Mouse (Mus musculus) frontal cortex, postnatal 36 days (tissue): ENCODE measurements around the gene Gm38655.

Source experiments
- DNase-seq, 2 experiments: peaks; one replicate each; pipeline ENCODE4 v3.0.0; 2022; ENCODE audit warnings: low spot score in 2 of 2

Gm38655 gene

GRCm38 (mm10) chr17:25175411-25175810 is at the start of gene Gm38655:
Gene Gm38655 (minus strand): TSS chr17:25175471.
- DNase-seq: no peak

DNA sequence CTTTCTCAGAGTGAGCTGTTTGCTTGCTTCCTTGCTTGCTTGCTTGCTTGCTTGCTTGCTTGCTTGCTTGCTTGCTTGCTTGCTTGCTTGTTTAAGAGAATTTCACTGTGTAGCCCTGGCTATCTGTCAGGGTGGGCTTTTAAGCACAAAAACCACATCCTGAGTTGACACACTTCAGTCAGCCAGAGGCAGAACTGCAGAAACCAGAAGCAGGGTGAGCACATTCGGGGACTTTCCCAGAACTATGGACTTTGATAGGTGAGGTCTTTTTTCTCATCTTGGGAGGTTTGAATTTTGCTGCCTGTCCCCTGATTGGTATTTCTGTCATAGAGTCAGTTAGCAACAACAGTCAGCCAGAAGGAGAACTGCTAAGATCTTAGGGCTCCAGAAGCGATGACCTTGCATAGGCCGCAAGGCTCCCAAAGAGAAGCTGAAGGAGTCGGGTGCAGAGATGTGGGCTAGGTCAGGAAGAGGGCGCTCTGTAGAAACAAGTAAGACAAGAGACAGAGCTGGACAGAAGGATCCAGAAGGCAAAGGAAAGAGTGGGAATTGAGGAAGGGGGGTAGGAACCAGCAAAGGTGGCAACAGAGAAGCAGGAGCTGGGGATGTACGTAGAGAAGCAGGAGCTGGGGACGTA is 49.4 kb upstream of the Gm38655 start:
- DNase-seq: no peak

- DNase-seq: no peak
These were observed 47.8 kb upstream of the Gm38655 start for GRCm38 (mm10) chr17:25222951-25223601.

GRCm38 (mm10) chr17:25222504-25222940 is 47.3 kb upstream of the Gm38655 start:
- peak; percentile 42 to 44 for DNase-seq

DNA sequence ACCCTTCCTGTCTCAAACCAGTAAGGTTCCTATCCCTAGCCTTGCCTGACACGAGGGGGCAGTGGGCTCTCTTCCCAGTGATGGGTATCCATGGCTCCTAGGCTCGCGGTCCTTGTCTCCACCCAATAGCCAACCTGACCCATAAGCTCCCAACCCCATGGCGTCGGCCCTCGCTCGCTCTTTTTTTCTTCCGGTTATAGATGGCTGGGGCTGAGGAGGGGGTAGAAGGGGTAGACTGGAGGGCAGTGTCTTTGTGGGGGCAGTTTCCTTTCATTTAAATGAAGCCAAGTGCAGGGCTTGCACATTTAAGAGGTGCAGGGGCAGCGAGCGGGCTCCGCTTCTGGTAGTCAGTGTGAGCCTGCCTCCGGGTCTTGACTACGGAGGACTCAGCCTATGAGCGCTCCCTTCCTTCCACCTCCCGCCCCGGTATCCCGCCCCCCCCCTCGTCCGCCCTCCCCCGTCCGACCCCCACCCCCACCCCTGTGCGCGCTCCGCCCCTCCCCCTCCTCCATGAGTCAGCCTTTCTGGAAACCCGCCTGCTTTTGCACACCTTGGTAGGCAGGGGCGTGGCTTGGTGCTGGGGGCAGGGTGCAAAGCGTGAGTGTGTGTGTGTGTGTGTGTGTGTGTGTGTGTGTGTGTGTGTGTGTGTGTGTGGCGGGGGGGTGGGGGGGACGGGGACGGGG is 46.7 kb upstream of the Gm38655 start:
- DNase-seq: peak; percentile 44 to 54

GRCm38 (mm10) chr17:25220746-25221145 is 45.5 kb upstream of the Gm38655 start:
- no peak for DNase-seq

GRCm38 (mm10) chr17:25219492-25220295 is 44.4 kb upstream of the Gm38655 start:
- DNase-seq: no peak

- DNase-seq: no peak
These were observed 43.7 kb upstream of the Gm38655 start for GRCm38 (mm10) chr17:25218967-25219366.

GRCm38 (mm10) chr17:25215431-25215830 is 40.2 kb upstream of the Gm38655 start:
- DNase-seq: no peak

- no peak for DNase-seq
These were observed 36.4 kb upstream of the Gm38655 start for GRCm38 (mm10) chr17:25211705-25212104.

DNA sequence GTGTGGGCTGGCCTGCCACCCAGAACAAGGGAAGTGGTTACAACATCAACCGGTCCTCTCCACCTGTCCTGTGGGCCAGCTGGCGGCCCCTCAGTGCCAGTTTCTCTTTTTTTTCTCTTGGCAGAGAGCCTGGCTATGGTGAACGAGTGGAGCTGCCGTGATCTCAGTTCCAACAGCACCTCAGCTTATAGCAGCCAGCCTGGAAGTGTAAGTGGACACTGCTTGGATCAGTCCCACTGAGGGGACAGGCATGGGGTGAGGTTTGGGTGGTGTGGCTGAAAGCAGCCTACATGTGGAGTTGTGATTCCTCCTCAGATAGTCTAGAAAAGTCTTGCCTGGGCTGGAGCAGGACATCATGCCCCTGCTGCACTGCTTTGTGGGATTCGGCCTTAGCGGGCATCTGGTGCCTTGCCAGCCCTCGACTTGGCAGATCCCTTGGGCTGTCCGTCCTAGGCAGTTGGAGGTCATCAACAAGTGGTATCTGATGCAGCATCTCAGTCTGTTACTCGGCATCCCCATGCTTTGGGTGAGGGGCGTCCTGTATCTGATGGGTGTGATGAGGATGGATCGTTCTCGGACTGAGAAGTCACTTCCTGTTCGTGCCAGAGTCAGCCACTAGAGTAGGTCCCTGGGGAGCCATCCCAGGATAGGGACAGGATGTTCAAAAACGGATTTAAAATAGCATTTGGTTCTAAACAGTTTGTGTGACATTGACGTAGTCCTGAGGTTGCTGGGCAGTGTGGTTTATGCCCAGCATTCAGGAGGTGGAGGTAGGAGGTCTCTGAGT is 35.6 kb upstream of the Gm38655 start:
- no peak for DNase-seq

DNA sequence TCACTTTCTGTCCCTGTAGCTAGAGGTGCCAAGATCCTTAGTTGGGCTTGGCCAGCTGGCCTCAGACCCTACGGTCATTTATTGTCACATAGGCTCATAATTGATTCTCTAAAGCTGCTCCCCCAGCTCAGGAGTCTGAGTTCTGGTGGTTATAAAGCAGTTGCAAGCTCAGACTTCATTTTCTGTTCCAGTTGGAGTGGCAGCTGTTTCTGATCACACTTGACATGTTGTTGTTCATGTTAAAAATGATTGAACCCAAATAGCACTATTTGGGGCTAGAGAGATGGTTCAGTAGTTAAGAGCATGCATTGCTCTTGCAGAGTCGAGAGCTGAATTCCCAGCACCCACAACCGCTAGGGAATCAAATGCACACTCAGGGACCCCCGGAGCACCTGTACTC is 34.7 kb upstream of the Gm38655 start:
- DNase-seq: no peak

GRCm38 (mm10) chr17:25202401-25202800 is 27.1 kb upstream of the Gm38655 start:
- DNase-seq: no peak

- DNase-seq: no peak
These were observed 13.8 kb upstream of the Gm38655 start for GRCm38 (mm10) chr17:25189091-25189490.

GRCm38 (mm10) chr17:25188150-25189031 is 13.1 kb upstream of the Gm38655 start, which contains the start of gene Unkl:
Gene Unkl (plus strand): TSS chr17:25188397.
- DNase-seq: peak; percentile 54 to 61

- no peak for DNase-seq
These were observed 12.5 kb upstream of the Gm38655 start for GRCm38 (mm10) chr17:25187784-25188149.

- DNase-seq: no peak
These were observed 9.7 kb upstream of the Gm38655 start for GRCm38 (mm10) chr17:25184961-25185360.

- peak; percentile 99 for DNase-seq
These were observed 8.9 kb upstream of the Gm38655 start, which contains the start of gene BC003965 for GRCm38 (mm10) chr17:25184129-25184691. Gene BC003965 (plus strand): TSS chr17:25184554.

DNA sequence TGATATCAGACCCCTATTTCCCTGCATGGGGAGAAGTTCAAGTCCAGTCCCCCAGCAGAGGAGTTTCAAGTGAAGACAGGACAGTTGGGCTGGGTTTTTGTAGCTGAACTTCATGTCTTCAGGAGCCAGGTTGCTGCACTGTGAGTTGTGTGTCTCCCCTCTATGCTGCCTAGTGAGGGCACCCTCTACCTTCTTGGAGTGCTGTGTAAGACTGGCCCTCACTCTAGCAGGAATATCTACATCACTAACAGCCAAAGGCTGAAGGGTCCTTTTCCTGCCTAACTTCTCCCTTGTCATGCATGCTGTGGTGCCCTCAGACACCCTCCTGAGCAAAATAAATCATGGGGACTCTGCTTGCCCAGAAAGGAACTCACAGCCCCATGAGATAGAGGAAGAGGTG is 8.0 kb upstream of the Gm38655 start:
- no peak for DNase-seq

DNA sequence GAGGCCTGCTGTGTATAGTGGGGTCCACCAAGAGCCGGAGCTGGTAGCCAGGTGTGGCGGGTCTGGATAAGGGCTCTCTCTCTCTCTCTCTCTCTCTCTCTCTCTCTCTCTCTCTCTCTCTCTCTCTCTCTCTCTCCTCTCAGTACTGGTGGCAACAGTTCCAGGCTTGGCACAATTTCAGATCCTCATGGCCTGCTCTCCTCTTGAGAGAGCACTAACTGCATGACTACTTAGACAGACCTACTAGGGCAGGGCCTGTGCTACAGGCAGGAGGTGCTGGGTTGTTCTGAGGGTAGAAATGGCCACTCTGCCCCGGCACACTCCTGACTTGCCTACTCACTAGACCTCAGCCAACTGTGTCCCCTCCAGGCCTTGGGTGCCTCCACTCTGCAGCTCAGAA is 2.7 kb downstream of the Gm38655 start:
- no peak for DNase-seq
